Mouse (Mus musculus): ENCODE measurements around the gene Adamts20.

- no peak for TF ChIP-seq CTCF (IDR thresholded peaks at IDR 0.05; ENCODE audit: low read depth)
- TF ChIP-seq EP300 (optimal IDR thresholded peaks at IDR 0.05) = no peak
These were observed 10.8 kb upstream of the Adamts20 start for GRCm38 (mm10) chr15:94475975-94476374.

Data from stomach, postnatal 0 days (tissue).